Comparison of ENCODE assay signal across 8 mouse cellular contexts in the genomic region with DNA sequence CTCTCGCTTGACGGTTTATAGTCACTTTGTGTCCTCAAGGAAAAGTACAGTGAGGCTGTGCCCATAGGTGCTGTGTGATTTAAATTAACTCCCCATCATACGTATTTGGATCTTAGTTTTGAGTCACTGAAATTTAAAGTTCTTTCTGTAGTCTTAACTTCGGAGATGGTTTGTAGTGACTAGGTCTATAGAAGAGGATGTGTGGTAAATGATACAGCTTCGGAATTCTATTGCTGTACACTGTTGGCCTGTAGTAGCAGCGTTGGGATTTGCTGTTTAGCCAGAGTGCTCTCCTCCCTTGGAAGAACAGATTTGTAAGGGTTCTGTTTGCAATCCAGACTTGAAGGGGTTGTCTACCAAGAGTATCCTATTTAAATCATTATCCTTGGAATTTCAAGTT. TPM values are rescaled to one million over a fixed set of nuclear protein-coding genes. Genes with fewer than 3 reads are reported as not detected.
DNase-seq lines count a peak whose midpoint lies in the region; ATAC-seq and TF ChIP-seq lines count a peak whose summit lies in the region.

No protein-coding gene starts in this region.

- peak overlapping the region; percentile 58 for H3K4me3 ChIP-seq in cerebellum, adult 2 months (replicated peaks; ENCODE audit: insufficient read depth, low read depth, low read length)
- peak overlapping the region; percentile 77 for H3K4me3 ChIP-seq in limb, embryonic 14.5 days (replicated peaks; ENCODE audit: low read length)
- peak overlapping the region; percentile 80 for H3K4me3 ChIP-seq in small intestine, adult 2 months (ENCODE audit: low read depth, low read length)

- H3K9ac ChIP-seq in limb, embryonic 14.5 days (ENCODE audit: low read depth, low read length, severe bottlenecking), result peak overlapping the region; percentile 99

- no peak for TF ChIP-seq POLR2A in cerebellum, adult 2 months (IDR thresholded peaks at IDR 0.05; ENCODE audit: borderline replicate concordance, insufficient read depth, low read length)
- TF ChIP-seq POLR2A in limb, embryonic 14.5 days (IDR thresholded peaks at IDR 0.05; ENCODE audit: borderline replicate concordance, extremely low read depth, insufficient read depth, insufficient read length), result no peak
- no peak for TF ChIP-seq POLR2A in small intestine, adult 2 months (IDR thresholded peaks at IDR 0.05; ENCODE audit: low read depth, low read length)

- H3K9me3 ChIP-seq in limb, embryonic 14.5 days (ENCODE audit: control insufficient read depth, low read length), result no peaks in the 10 kb centered on the region

- DNase-seq in cerebellum, adult 2 months, result no peak
- DNase-seq in cerebellum, adult 8-10 months, result no peak
- peak; percentile 9 for DNase-seq in retina, adult 2 months (ENCODE audit: low read depth, low spot score)
- DNase-seq in retina, postnatal 1 day, result no peak
- peak; percentile 37 for DNase-seq in limb, embryonic 14.5 days (ENCODE audit: low spot score)
- DNase-seq in right cerebral cortex, postnatal 36 days (ENCODE audit: low spot score in 2 of 2), result no peak

- H3K36me3 ChIP-seq in limb, embryonic 14.5 days (ENCODE audit: control insufficient read depth, insufficient read depth, low read length), result peaks cover 21% of the 10 kb centered on the region
- H3K36me3 ChIP-seq in small intestine, adult 2 months (ENCODE audit: control insufficient read depth, insufficient read depth, low read length), result peaks cover 2% of the 10 kb centered on the region; the same call in 1 of the 2 replicates

- no peaks in the 10 kb centered on the region for H3K27me3 ChIP-seq in cerebellum, adult 2 months (ENCODE audit: control insufficient read depth, insufficient read depth, low read length)
- H3K27me3 ChIP-seq in limb, embryonic 14.5 days (ENCODE audit: control insufficient read depth, insufficient read depth, low read length), result no peaks in the 10 kb centered on the region
- H3K27me3 ChIP-seq in small intestine, adult 2 months (ENCODE audit: control insufficient read depth, insufficient read depth, low read length), result no peaks in the 10 kb centered on the region

- H3K4me1 ChIP-seq in cerebellum, adult 2 months (ENCODE audit: control insufficient read depth, insufficient read depth, low read length), result no peaks in the 10 kb centered on the region
- H3K4me1 ChIP-seq in limb, embryonic 14.5 days (ENCODE audit: control insufficient read depth, insufficient read depth, low read length), result peaks cover 9% of the 10 kb centered on the region
- H3K4me1 ChIP-seq in small intestine, adult 2 months (ENCODE audit: control insufficient read depth, insufficient read depth, insufficient read length, low read length), result no peaks in the 10 kb centered on the region

- peak; percentile 2; the same call in 1 of the 2 replicates for ATAC-seq in limb, embryonic 14.5 days (ENCODE audit: low FRiP score, low read depth)
- no peak for ATAC-seq in cerebellum, adult (ENCODE audit: insufficient number of reproducible peaks, low FRiP score, low TSS enrichment)

- no peak for TF ChIP-seq CTCF in cerebellum, adult 2 months (IDR thresholded peaks at IDR 0.05; ENCODE audit: borderline replicate concordance, insufficient read depth, low read depth, low read length)
- TF ChIP-seq CTCF in small intestine, adult 2 months (IDR thresholded peaks at IDR 0.05; ENCODE audit: extremely low read depth, insufficient read length, insufficient replicate concordance, low read depth, low read length), result no peak

- peak overlapping the region; percentile 47 for H3K4me2 ChIP-seq in limb, embryonic 14.5 days (replicated peaks; ENCODE audit: low read depth, low read length, severe bottlenecking)

- 47% methylated on average over 6 of the region's 6 CpGs for WGBS in cerebellum, adult 2 months
- WGBS in limb, embryonic 14.5 days, result 5% methylated on average over 6 of the region's 6 CpGs
- WGBS in small intestine, adult 2 months, result 14% methylated on average over 6 of the region's 6 CpGs

- no peak overlapping the region for H3K27ac ChIP-seq in cerebellum, adult 2 months (ENCODE audit: insufficient read depth, low read length)
- peak overlapping the region; percentile 99 for H3K27ac ChIP-seq in limb, embryonic 14.5 days (replicated peaks; ENCODE audit: low read depth, low read length)
- H3K27ac ChIP-seq in small intestine, adult 2 months (ENCODE audit: insufficient read depth, low read depth, low read length), result peak overlapping the region; percentile 41

RNA-seq across cellular contexts. Expression of gene Mthfd2l, which starts 1.0 kb away (rescaled TPM):
- 16.7 and 18.0 TPM in 2 replicates for polyA plus RNA-seq in cerebellum, adult 2 months (2012; rRNA removed)
- polyA plus RNA-seq in limb, embryonic 14.5 days (2012; rRNA removed), result 48.5 and 50.7 TPM in 2 replicates
- 55.0 and 55.8 TPM in 2 replicates for polyA plus RNA-seq in limb, embryonic 14.5 days (2014; fragmentation: Nextera tagmentation; extraction: Ambion mirVana)
- 17.1 and 39.5 TPM in 2 replicates for polyA plus RNA-seq in small intestine, adult 2 months (2012; rRNA removed)

RNA-seq across cellular contexts. Expression of gene Cxcl2, which starts 28.2 kb away (rescaled TPM):
- not detected in 2 replicates for polyA plus RNA-seq in cerebellum, adult 2 months (2012; rRNA removed)
- polyA plus RNA-seq in limb, embryonic 14.5 days (2012; rRNA removed), result 0.31 and 0.65 TPM in 2 replicates
- not detected in 2 replicates for polyA plus RNA-seq in limb, embryonic 14.5 days (2014; fragmentation: Nextera tagmentation; extraction: Ambion mirVana)
- 1.2 and 18.6 TPM in 2 replicates for polyA plus RNA-seq in small intestine, adult 2 months (2012; rRNA removed)

RNA-seq across cellular contexts. Expression of gene Cxcl1, which starts 40.9 kb away (rescaled TPM):
- 0.22 and 0.34 TPM in 2 replicates for polyA plus RNA-seq in cerebellum, adult 2 months (2012; rRNA removed)
- 2.3 and 2.9 TPM in 2 replicates for polyA plus RNA-seq in limb, embryonic 14.5 days (2012; rRNA removed)
- 1.8 and 2.8 TPM in 2 replicates for polyA plus RNA-seq in limb, embryonic 14.5 days (2014; fragmentation: Nextera tagmentation; extraction: Ambion mirVana)
- polyA plus RNA-seq in small intestine, adult 2 months (2012; rRNA removed), result 1.3 and 2.8 TPM in 2 replicates

Comparison
In these comparisons a context has a peak if more than half of its experiments do, and no peak if none do; other contexts are left out.
1. DNase-seq: peak in retina, adult 2 months (single experiment) and limb, embryonic 14.5 days (single experiment); none in cerebellum, adult 2 months (0 of 2), cerebellum, adult 8-10 months (single experiment), retina, postnatal 1 day (single experiment) and right cerebral cortex, postnatal 36 days (0 of 2).
2. Peak in every context shown above with its lines, with median percentiles within 50 percentile points of each other: H3K4me3 ChIP-seq.